Mouse (Mus musculus): ENCODE results near the gene Pabpn1l.
"Not testable (repeated sequence)": the region's sequence is repeated elsewhere in the genome, so short reads cannot be mapped to it uniquely, and the experiment has no call there.

Pabpn1l gene

GRCm38 (mm10) chr8:122646337-122646736 lies 23.8 kb upstream of the Pabpn1l start:
- DNase-seq (ENCODE audit: low spot score in 2 of 2): no peak

GRCm38 (mm10) chr8:122644175-122644954 lies 21.8 kb upstream of the Pabpn1l start:
- no peak for DNase-seq (ENCODE audit: low spot score in 2 of 2)

GRCm38 (mm10) chr8:122642071-122642470 lies 19.5 kb upstream of the Pabpn1l start:
- DNase-seq (ENCODE audit: low spot score in 2 of 2): no peak

- no peak for DNase-seq (ENCODE audit: low spot score in 2 of 2)
Measured at GRCm38 (mm10) chr8:122641406-122641805, 18.9 kb upstream of the Pabpn1l start.

GRCm38 (mm10) chr8:122640825-122641224 lies 18.3 kb upstream of the Pabpn1l start:
- no peak for DNase-seq (ENCODE audit: low spot score in 2 of 2)

GRCm38 (mm10) chr8:122639521-122640248 lies 17.1 kb upstream of the Pabpn1l start:
- DNase-seq (ENCODE audit: low spot score in 2 of 2): peak; percentile 67 to 77

- no peak for DNase-seq (ENCODE audit: low spot score in 2 of 2)
Measured at GRCm38 (mm10) chr8:122638601-122639000, 16.1 kb upstream of the Pabpn1l start.

- DNase-seq (ENCODE audit: low spot score in 2 of 2): no peak
Measured at GRCm38 (mm10) chr8:122637230-122637629, 14.7 kb upstream of the Pabpn1l start.

- DNase-seq (ENCODE audit: low spot score in 2 of 2): no peak
Measured at GRCm38 (mm10) chr8:122636803-122637175, 14.2 kb upstream of the Pabpn1l start.

GRCm38 (mm10) chr8:122635878-122636802 lies 13.6 kb upstream of the Pabpn1l start:
- DNase-seq (ENCODE audit: low spot score in 2 of 2): peak in 1 of 2 experiments; percentile 37

GRCm38 (mm10) chr8:122633205-122633604 lies 10.7 kb upstream of the Pabpn1l start:
- DNase-seq (ENCODE audit: low spot score in 2 of 2): no peak

- not testable (repeated sequence) for DNase-seq (ENCODE audit: low spot score in 2 of 2)
Measured at GRCm38 (mm10) chr8:122632134-122632533, 9.6 kb upstream of the Pabpn1l start.

- no peak for DNase-seq (ENCODE audit: low spot score in 2 of 2)
Measured at GRCm38 (mm10) chr8:122630696-122631095, 8.2 kb upstream of the Pabpn1l start.

GRCm38 (mm10) chr8:122629388-122629787 lies 6.8 kb upstream of the Pabpn1l start:
- no peak for DNase-seq (ENCODE audit: low spot score in 2 of 2)

- DNase-seq (ENCODE audit: low spot score in 2 of 2): no peak
Measured at GRCm38 (mm10) chr8:122626896-122627295, 4.4 kb upstream of the Pabpn1l start.

- DNase-seq (ENCODE audit: low spot score in 2 of 2): no peak
Measured at GRCm38 (mm10) chr8:122625811-122626210, 3.3 kb upstream of the Pabpn1l start.

GRCm38 (mm10) chr8:122624653-122625052 lies 2.1 kb upstream of the Pabpn1l start:
- DNase-seq (ENCODE audit: low spot score in 2 of 2): no peak

- DNase-seq (ENCODE audit: low spot score in 2 of 2): no peak
Measured at GRCm38 (mm10) chr8:122623844-122624642, 1.5 kb upstream of the Pabpn1l start.

GRCm38 (mm10) chr8:122620446-122620845 lies 2.1 kb downstream of the Pabpn1l start:
- DNase-seq (ENCODE audit: low spot score in 2 of 2): no peak

GRCm38 (mm10) chr8:122618660-122619378 lies 3.7 kb downstream of the Pabpn1l start:
- no peak for DNase-seq (ENCODE audit: low spot score in 2 of 2)
